Mouse (Mus musculus) hindbrain, embryonic 10.5 days (tissue): Measurements from ENCODE around the gene Ccdc189. TPM values are rescaled to one million over a fixed set of nuclear protein-coding genes. Genes with fewer than 3 reads are reported as not detected.

Source experiments
- DNase-seq: peaks from one replicate; pipeline ENCODE4 v3.0.0-alpha.2; 2017; ENCODE audit warnings: low spot score
- H3K27ac ChIP-seq: fragments of 300-500 bp; sonication (generic); 2 replicates; pipeline ENCODE4 v1.5.1; 2016; ENCODE audit warnings: mild to moderate bottlenecking, moderate library complexity
- H3K27me3 ChIP-seq: fragments of 300-500 bp; sonication (generic); 2 replicates; pipeline ENCODE4 v1.6.1; 2016; ENCODE audit warnings: mild to moderate bottlenecking; ENCODE audit not compliant: poor library complexity, insufficient read depth, severe bottlenecking
- H3K36me3 ChIP-seq: fragments of 300-500 bp; sonication (generic); 2 replicates; pipeline ENCODE4 v1.6.1; 2016; ENCODE audit warnings: mild to moderate bottlenecking, moderate library complexity
- H3K4me1 ChIP-seq: fragments of 300-500 bp; sonication (generic); replicated peaks from 2 replicates; pipeline ENCODE4 v1.6.1; 2016; ENCODE audit warnings: mild to moderate bottlenecking
- H3K4me3 ChIP-seq: fragments of 300-500 bp; sonication (generic); 2 replicates; pipeline ENCODE4 v1.5.1; 2016; ENCODE audit warnings: mild to moderate bottlenecking, moderate library complexity
- H3K9me3 ChIP-seq: fragments of 300-500 bp; sonication (generic); 2 replicates; pipeline ENCODE4 v1.6.1; 2016; ENCODE audit warnings: mild to moderate bottlenecking, moderate library complexity
- WGBS: fragments of 180-500 bp; shearing (Covaris S2); methylation state at CpG from one replicate; pipeline ENCODE4 v1.1.7; 2016; 5-methylcytosine and 5-hydroxymethylcytosine counted together
- polyA plus RNA-seq: library from polyadenylated mRNA; unstranded; fragments of >200 nt; fragmentation: Nextera tagmentation; extraction: Ambion mirVana; gene quantifications from 2 replicates; pipeline ENCODE4 v1.2.1, GENCODE M21; 2016

The Ccdc189 gene
- polyA plus RNA-seq, 1 experiment from 2014 or later: 15.7 TPM

GRCm38 (mm10) chr7:127587196-127587595, 1.2 kb downstream of the Ccdc189 start:
- Histone ChIP-seq H3K9me3 (no peaks in the 10 kb centered on the region), H3K4me3 (peak overlapping the region; percentile 92), H3K27me3 (no peaks in the 10 kb centered on the region), H3K4me1 (peaks cover 22% of the 10 kb centered on the region), H3K36me3 (peaks cover 64% of the 10 kb centered on the region), H3K27ac (peak overlapping the region; percentile 90)
- WGBS: 76% methylated on average over 5 of the region's 5 CpGs
- DNase-seq: no peak

GRCm38 (mm10) chr7:127586149-127586548, 2.2 kb downstream of the Ccdc189 start:
- 91% methylated on average over 6 of the region's 6 CpGs for WGBS

GRCm38 (mm10) chr7:127585031-127585430, 3.4 kb downstream of the Ccdc189 start:
- Histone ChIP-seq H3K36me3 (peaks cover 64% of the 10 kb centered on the region), H3K4me3 (no peak overlapping the region), H3K9me3 (no peaks in the 10 kb centered on the region), H3K4me1 (peaks cover 22% of the 10 kb centered on the region), H3K27me3 (no peaks in the 10 kb centered on the region), H3K27ac (no peak overlapping the region)
- DNase-seq: no peak
- 93% methylated on average over 7 of the region's 7 CpGs for WGBS

More at GRCm38 (mm10) chr7:127586149-127586548, 2.2 kb downstream of the Ccdc189 start:
- no peaks in the 10 kb centered on the region for H3K9me3 ChIP-seq
- no peak overlapping the region for H3K4me3 ChIP-seq
- peaks cover 64% of the 10 kb centered on the region for H3K36me3 ChIP-seq
- peaks cover 22% of the 10 kb centered on the region for H3K4me1 ChIP-seq
- no peak overlapping the region for H3K27ac ChIP-seq
- no peak for DNase-seq
- H3K27me3 ChIP-seq: no peaks in the 10 kb centered on the region

GRCm38 (mm10) chr7:127583260-127583659, 5.1 kb downstream of the Ccdc189 start:
- H3K36me3 ChIP-seq: peaks cover 73% of the 10 kb centered on the region
- no peak overlapping the region for H3K4me3 ChIP-seq
- DNase-seq: no peak
- no peaks in the 10 kb centered on the region for H3K27me3 ChIP-seq
- no peak overlapping the region for H3K27ac ChIP-seq
- H3K9me3 ChIP-seq: no peaks in the 10 kb centered on the region
- WGBS: 96% methylated on average over 6 of the region's 6 CpGs
- H3K4me1 ChIP-seq: peaks cover 12% of the 10 kb centered on the region

GRCm38 (mm10) chr7:127574115-127574514, 14.3 kb downstream of the Ccdc189 start:
- no peaks in the 10 kb centered on the region for H3K27me3 ChIP-seq
- H3K36me3 ChIP-seq: peaks cover 42% of the 10 kb centered on the region
- DNase-seq: no peak
- no peaks in the 10 kb centered on the region for H3K9me3 ChIP-seq
- peaks cover 26% of the 10 kb centered on the region for H3K4me1 ChIP-seq
- 27% methylated on average over 7 of the region's 7 CpGs for WGBS
- peak overlapping the region; percentile 94 for H3K27ac ChIP-seq
- peak overlapping the region; percentile 95 for H3K4me3 ChIP-seq

GRCm38 (mm10) chr7:127573503-127574008, 14.8 kb downstream of the Ccdc189 start:
- Histone ChIP-seq H3K27me3 (no peaks in the 10 kb centered on the region), H3K9me3 (no peaks in the 10 kb centered on the region), H3K4me3 (peak overlapping the region; percentile 95), H3K27ac (peak overlapping the region; percentile 94), H3K36me3 (peaks cover 43% of the 10 kb centered on the region), H3K4me1 (peaks cover 26% of the 10 kb centered on the region)
- 1% methylated on average over 27 of the region's 28 CpGs for WGBS
- no peak for DNase-seq

- H3K4me3 ChIP-seq: peak within 1 kb of the TSS; percentile 95
- peaks cover 26% of the 10 kb centered on the region for H3K4me1 ChIP-seq
- peak; percentile 91 for DNase-seq
- peak within 1 kb of the TSS; percentile 94 for H3K27ac ChIP-seq
- no peaks in the 10 kb centered on the region for H3K9me3 ChIP-seq
- peaks cover 41% of the 10 kb centered on the region for H3K36me3 ChIP-seq
- under 1% methylated on average over 17 of the region's 17 CpGs for WGBS
- no peaks in the 10 kb centered on the region for H3K27me3 ChIP-seq
Measured at GRCm38 (mm10) chr7:127572895-127573471, 15.4 kb downstream of the Ccdc189 start, which contains the start of gene Phkg2. TSS of gene Phkg2 (plus strand) at chr7:127573340.

- Histone ChIP-seq H3K9me3 (no peaks in the 10 kb centered on the region), H3K4me3 (no peak overlapping the region), H3K27ac (no peak overlapping the region), H3K4me1 (no peaks in the 10 kb centered on the region), H3K36me3 (peaks cover 90% of the 10 kb centered on the region), H3K27me3 (no peaks in the 10 kb centered on the region)
- 91% methylated on average over 6 of the region's 6 CpGs for WGBS
- DNase-seq: no peak
Measured at GRCm38 (mm10) chr7:127564381-127565150, 23.8 kb downstream of the Ccdc189 start.

GRCm38 (mm10) chr7:127561340-127561858, 27.0 kb downstream of the Ccdc189 start, which contains the start of gene Tmem265:
TSS of gene Tmem265 (plus strand) at chr7:127561390.
- WGBS: 93% methylated on average over 5 of the region's 5 CpGs
- Histone ChIP-seq H3K4me1 (no peaks in the 10 kb centered on the region), H3K4me3 (no peak within 1 kb of the TSS), H3K27ac (no peak within 1 kb of the TSS), H3K9me3 (no peaks in the 10 kb centered on the region), H3K27me3 (no peaks in the 10 kb centered on the region), H3K36me3 (peaks cover 93% of the 10 kb centered on the region)
- no peak for DNase-seq

GRCm38 (mm10) chr7:127560580-127560979, 27.8 kb downstream of the Ccdc189 start:
- no peak for DNase-seq
- Histone ChIP-seq H3K36me3 (peaks cover 93% of the 10 kb centered on the region), H3K27ac (no peak overlapping the region), H3K9me3 (no peaks in the 10 kb centered on the region), H3K4me1 (no peaks in the 10 kb centered on the region), H3K27me3 (no peaks in the 10 kb centered on the region), H3K4me3 (no peak overlapping the region)
- 94% methylated on average over 11 of the region's 11 CpGs for WGBS

GRCm38 (mm10) chr7:127551558-127551957, 36.8 kb downstream of the Ccdc189 start:
- Histone ChIP-seq H3K4me1 (no peaks in the 10 kb centered on the region), H3K36me3 (peaks cover 97% of the 10 kb centered on the region), H3K27ac (no peak overlapping the region), H3K4me3 (no peak overlapping the region), H3K9me3 (no peaks in the 10 kb centered on the region), H3K27me3 (no peaks in the 10 kb centered on the region)
- DNase-seq: no peak
- WGBS: 97% methylated on average over 8 of the region's 8 CpGs

GRCm38 (mm10) chr7:127549116-127549835, 39.1 kb downstream of the Ccdc189 start:
- no peak overlapping the region for H3K4me3 ChIP-seq
- WGBS: 92% methylated on average over 15 of the region's 15 CpGs
- no peaks in the 10 kb centered on the region for H3K9me3 ChIP-seq
- no peak overlapping the region for H3K27ac ChIP-seq
- no peaks in the 10 kb centered on the region for H3K27me3 ChIP-seq
- DNase-seq: no peak
- no peaks in the 10 kb centered on the region for H3K4me1 ChIP-seq
- H3K36me3 ChIP-seq: peaks cover 97% of the 10 kb centered on the region
